Mouse (Mus musculus): ENCODE results near the gene Phf21b.

GRCm38 (mm10) chr15:84844831-84845230 is 11.0 kb downstream of the Phf21b start:
- TF ChIP-seq POLR2A (IDR thresholded peaks at IDR 0.05; ENCODE audit: low read depth, low read length) (no peak), CTCF (IDR thresholded peaks at IDR 0.05; ENCODE audit: borderline replicate concordance, insufficient read depth, low read length) (no peak)

Measured in embryonic fibroblast, embryonic 13.5 days (primary cell).